ENCODE assay signal across 7 mouse cellular contexts in the genomic region with DNA sequence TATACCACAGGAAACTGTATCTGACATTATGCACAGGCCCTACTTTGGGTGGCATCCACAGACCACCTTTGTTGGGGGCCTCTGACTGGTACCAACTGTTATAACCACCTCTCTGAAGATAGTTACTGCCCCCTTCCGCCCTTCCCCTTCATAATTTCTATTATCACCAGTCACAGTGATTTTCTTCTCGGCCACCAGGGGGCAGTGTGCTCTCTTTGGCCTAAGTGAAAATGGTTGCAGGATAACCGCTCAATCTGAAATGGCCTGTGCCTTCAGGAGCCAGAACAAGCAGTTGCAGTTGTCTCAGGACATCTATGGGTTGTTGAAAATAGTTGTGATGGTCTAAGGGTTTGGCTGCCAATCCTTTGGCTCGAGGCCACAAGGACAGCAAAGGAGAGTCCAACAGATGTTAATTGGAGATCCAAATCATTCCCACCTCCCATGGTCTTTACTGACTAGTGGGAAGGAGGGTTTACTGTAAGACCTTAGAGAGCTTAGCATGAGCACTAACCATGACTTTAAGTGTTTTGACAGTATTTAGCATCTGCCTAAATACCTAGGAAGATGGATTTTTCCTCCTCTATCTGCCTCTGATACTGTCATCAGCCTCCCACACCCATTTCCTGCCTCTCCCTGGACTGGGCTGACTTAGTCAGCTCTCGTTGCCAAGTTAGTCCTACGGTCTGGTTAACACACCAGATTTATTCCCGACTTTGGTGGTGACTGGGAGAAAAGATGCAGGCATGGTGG. TPM values are rescaled to one million over a fixed set of nuclear protein-coding genes. Genes with fewer than 3 reads are reported as not detected.
DNase-seq lines count a peak whose midpoint lies in the region; ATAC-seq and TF ChIP-seq lines count a peak whose summit lies in the region.

No protein-coding gene starts in this region.

- 31% methylated on average over 7 of the region's 7 CpGs for WGBS in midbrain, embryonic 11.5 days
- WGBS in midbrain, embryonic 15.5 days, result 34% methylated on average over 7 of the region's 7 CpGs
- WGBS in bone marrow, adult 2 months, result 11% methylated on average over 7 of the region's 7 CpGs
- 12% methylated on average over 7 of the region's 7 CpGs for WGBS in liver, embryonic 11.5 days

- TF ChIP-seq POLR2A in bone marrow, adult 2 months (IDR thresholded peaks at IDR 0.05; ENCODE audit: borderline replicate concordance, control insufficient read depth, low read depth, low read length), result no peak

- no peak overlapping the region for H3K9ac ChIP-seq in midbrain, embryonic 11.5 days (ENCODE audit: low read length)
- H3K9ac ChIP-seq in midbrain, embryonic 15.5 days, result no peak overlapping the region
- H3K9ac ChIP-seq in liver, embryonic 11.5 days (ENCODE audit: low read depth, low read length), result no peak overlapping the region

- H3K4me1 ChIP-seq in midbrain, embryonic 11.5 days (ENCODE audit: control insufficient read depth, insufficient read depth, low read length), result peaks cover 6% of the 10 kb centered on the region; the same call in 1 of the 2 replicates
- H3K4me1 ChIP-seq in midbrain, embryonic 15.5 days, result peaks cover 11% of the 10 kb centered on the region
- no peaks in the 10 kb centered on the region; the same call in 1 of the 2 replicates for H3K4me1 ChIP-seq in G1E (ENCODE audit: insufficient read depth, low read depth, low read length)
- H3K4me1 ChIP-seq in bone marrow, adult 2 months (ENCODE audit: control insufficient read depth, insufficient read depth, low read length), result no peaks in the 10 kb centered on the region
- 0 out of 2 replicates have a peak, but pooled peaks cover 4% of the 10 kb centered on the region for H3K4me1 ChIP-seq in liver, embryonic 11.5 days (replicated peaks; ENCODE audit: control insufficient read depth, insufficient read depth, low read length)

- TF ChIP-seq CTCF in G1E (IDR thresholded peaks at IDR 0.05; ENCODE audit: low read depth, low read length), result 0 out of 2 replicates have a peak, but pooled peaks have one; percentile 12
- peak; percentile 74 for TF ChIP-seq CTCF in bone marrow, adult 2 months (IDR thresholded peaks at IDR 0.05; ENCODE audit: control insufficient read depth, insufficient read depth, low read length)

- H3K36me3 ChIP-seq in midbrain, embryonic 11.5 days (ENCODE audit: control insufficient read depth, insufficient read depth, low read length), result no peaks in the 10 kb centered on the region
- no peaks in the 10 kb centered on the region for H3K36me3 ChIP-seq in midbrain, embryonic 15.5 days (replicated peaks)
- H3K36me3 ChIP-seq in G1E (replicated peaks), result no peaks in the 10 kb centered on the region
- H3K36me3 ChIP-seq in liver, embryonic 11.5 days (ENCODE audit: control insufficient read depth, insufficient read depth, low read length), result no peaks in the 10 kb centered on the region

- H3K4me3 ChIP-seq in midbrain, embryonic 11.5 days (ENCODE audit: low read depth, low read length), result no peak overlapping the region
- H3K4me3 ChIP-seq in midbrain, embryonic 15.5 days, result no peak overlapping the region
- no peak overlapping the region for H3K4me3 ChIP-seq in G1E (ENCODE audit: low read depth, low read length)
- H3K4me3 ChIP-seq in bone marrow, adult 2 months (replicated peaks; ENCODE audit: control insufficient read depth, low read depth, low read length), result no peak overlapping the region
- H3K4me3 ChIP-seq in liver, embryonic 11.5 days (ENCODE audit: low read depth, low read length), result no peak overlapping the region

- H3K9me3 ChIP-seq in midbrain, embryonic 11.5 days (ENCODE audit: control insufficient read depth, low read length), result no peaks in the 10 kb centered on the region
- H3K9me3 ChIP-seq in midbrain, embryonic 15.5 days, result no peaks in the 10 kb centered on the region
- peaks cover 19% of the 10 kb centered on the region for H3K9me3 ChIP-seq in G1E (replicated peaks)
- H3K9me3 ChIP-seq in liver, embryonic 11.5 days (ENCODE audit: control insufficient read depth, low read length), result no peaks in the 10 kb centered on the region

- H3K4me2 ChIP-seq in midbrain, embryonic 11.5 days, result no peak overlapping the region
- H3K4me2 ChIP-seq in midbrain, embryonic 15.5 days, result no peak overlapping the region
- H3K4me2 ChIP-seq in liver, embryonic 11.5 days, result no peak overlapping the region

- peak; percentile 92 for DNase-seq in midbrain, embryonic 11.5 days (ENCODE audit: low spot score, missing footprints)
- no peak for DNase-seq in G1E (ENCODE audit: low spot score)
- peak; percentile 29 for DNase-seq in fibroblast of lung, adult 2 months (ENCODE audit: low read depth)
- DNase-seq in liver, embryonic 11.5 days (ENCODE audit: low spot score), result peak; percentile 47
- peak; percentile 59 for DNase-seq in skeletal muscle tissue, adult 2 months (ENCODE audit: low read depth, low spot score)

- no peaks in the 10 kb centered on the region for H3K27me3 ChIP-seq in midbrain, embryonic 11.5 days (ENCODE audit: control insufficient read depth, insufficient read depth, low read length)
- H3K27me3 ChIP-seq in midbrain, embryonic 15.5 days (replicated peaks), result no peaks in the 10 kb centered on the region
- no peaks in the 10 kb centered on the region for H3K27me3 ChIP-seq in G1E (ENCODE audit: insufficient read depth, low read length)
- no peaks in the 10 kb centered on the region for H3K27me3 ChIP-seq in liver, embryonic 11.5 days (replicated peaks; ENCODE audit: control insufficient read depth, insufficient read depth, low read length)

- ATAC-seq in midbrain, embryonic 11.5 days (ENCODE audit: low FRiP score), result no peak
- no peak for ATAC-seq in midbrain, embryonic 15.5 days (replicated peaks)
- peak; percentile 47; the same call in 1 of the 2 replicates for ATAC-seq in G1E (ENCODE audit: extremely low read depth, insufficient number of reproducible peaks, low FRiP score, poor library complexity, severe bottlenecking)
- ATAC-seq in liver, embryonic 11.5 days (replicated peaks; ENCODE audit: low FRiP score), result no peak; the same call in 1 of the 2 replicates

- H3K27ac ChIP-seq in midbrain, embryonic 11.5 days (ENCODE audit: low read depth, low read length), result no peak overlapping the region
- no peak overlapping the region for H3K27ac ChIP-seq in midbrain, embryonic 15.5 days
- H3K27ac ChIP-seq in bone marrow, adult 2 months (ENCODE audit: control insufficient read depth, insufficient read depth, low read depth, low read length, poor library complexity), result no peak overlapping the region
- H3K27ac ChIP-seq in liver, embryonic 11.5 days (ENCODE audit: low read depth, low read length), result no peak overlapping the region

RNA-seq across cellular contexts. Expression of gene Lrrc27, which starts 4.6 kb away (rescaled TPM):
- polyA plus RNA-seq in midbrain, embryonic 11.5 days (2014; fragmentation: Nextera tagmentation; extraction: Ambion mirVana), result 6.8 and 9.8 TPM in 2 replicates
- polyA plus RNA-seq in midbrain, embryonic 15.5 days (2015; fragmentation: Nextera tagmentation; extraction: Ambion mirVana), result 4.1 and 4.6 TPM in 2 replicates
- not detected in 2 replicates for total RNA-seq in G1E (2014; fragmentation: Nextera tagmentation)
- 0.70 and 1.0 TPM in 2 replicates for total RNA-seq in G1E (2017)
- polyA plus RNA-seq in G1E (2012), result not detected in 2 replicates
- 5.2 TPM in 1 of 2 replicates, not detected in the other for polyA plus RNA-seq in bone marrow, adult 2 months (2011; ENCODE audit: insufficient read depth, insufficient read length, low replicate concordance, missing spikeins)
- 2.2 and 2.6 TPM in 2 replicates for polyA plus RNA-seq in liver, embryonic 11.5 days (2014; fragmentation: Nextera tagmentation; extraction: Ambion mirVana)

RNA-seq across cellular contexts. Expression of gene Stk32c, which starts 4.9 kb away (rescaled TPM):
- 0.33 and 0.63 TPM in 2 replicates for polyA plus RNA-seq in midbrain, embryonic 11.5 days (2014; fragmentation: Nextera tagmentation; extraction: Ambion mirVana)
- polyA plus RNA-seq in midbrain, embryonic 15.5 days (2015; fragmentation: Nextera tagmentation; extraction: Ambion mirVana), result 2.3 and 2.4 TPM in 2 replicates
- total RNA-seq in G1E (2014; fragmentation: Nextera tagmentation), result not detected in 2 replicates
- total RNA-seq in G1E (2017), result not detected in 2 replicates
- not detected in 2 replicates for polyA plus RNA-seq in G1E (2012)
- polyA plus RNA-seq in bone marrow, adult 2 months (2011; ENCODE audit: insufficient read depth, insufficient read length, low replicate concordance, missing spikeins), result 3.2 TPM in 1 of 2 replicates, not detected in the other
- 0.19 TPM in 1 of 2 replicates, not detected in the other for polyA plus RNA-seq in liver, embryonic 11.5 days (2014; fragmentation: Nextera tagmentation; extraction: Ambion mirVana)

RNA-seq across cellular contexts. Expression of gene Pwwp2b, which starts 40.1 kb away (rescaled TPM):
- polyA plus RNA-seq in midbrain, embryonic 11.5 days (2014; fragmentation: Nextera tagmentation; extraction: Ambion mirVana), result 2.6 and 3.3 TPM in 2 replicates
- 5.2 and 5.3 TPM in 2 replicates for polyA plus RNA-seq in midbrain, embryonic 15.5 days (2015; fragmentation: Nextera tagmentation; extraction: Ambion mirVana)
- total RNA-seq in G1E (2014; fragmentation: Nextera tagmentation), result not detected in 2 replicates
- total RNA-seq in G1E (2017), result 0.05 TPM in 1 of 2 replicates, not detected in the other
- 0.01 TPM in 1 of 2 replicates, not detected in the other for polyA plus RNA-seq in G1E (2012)
- polyA plus RNA-seq in bone marrow, adult 2 months (2011; ENCODE audit: insufficient read depth, insufficient read length, low replicate concordance, missing spikeins), result 1.6 and 5.6 TPM in 2 replicates
- polyA plus RNA-seq in liver, embryonic 11.5 days (2014; fragmentation: Nextera tagmentation; extraction: Ambion mirVana), result 3.3 and 3.5 TPM in 2 replicates
